Mouse (Mus musculus): Measurements from ENCODE around the gene Eif3l.

- no peak for TF ChIP-seq CTCF (IDR thresholded peaks at IDR 0.05; ENCODE audit: insufficient read depth, low read depth, low read length)
- TF ChIP-seq POLR2A (IDR thresholded peaks at IDR 0.05; ENCODE audit: insufficient read depth, low read depth, low read length): no peak
Observed at GRCm38 (mm10) chr15:79115276-79115675, 40.3 kb downstream of the Eif3l start.

All from olfactory bulb, adult 2 months (tissue).